Mouse (Mus musculus): Measurements from ENCODE around the gene Fam98a. TPM values are rescaled to one million over a fixed set of nuclear protein-coding genes. Genes with fewer than 3 reads are reported as not detected.

Fam98a gene
- polyA plus RNA-seq, 1 experiment from 2014 or later, result 11.6 TPM

DNA sequence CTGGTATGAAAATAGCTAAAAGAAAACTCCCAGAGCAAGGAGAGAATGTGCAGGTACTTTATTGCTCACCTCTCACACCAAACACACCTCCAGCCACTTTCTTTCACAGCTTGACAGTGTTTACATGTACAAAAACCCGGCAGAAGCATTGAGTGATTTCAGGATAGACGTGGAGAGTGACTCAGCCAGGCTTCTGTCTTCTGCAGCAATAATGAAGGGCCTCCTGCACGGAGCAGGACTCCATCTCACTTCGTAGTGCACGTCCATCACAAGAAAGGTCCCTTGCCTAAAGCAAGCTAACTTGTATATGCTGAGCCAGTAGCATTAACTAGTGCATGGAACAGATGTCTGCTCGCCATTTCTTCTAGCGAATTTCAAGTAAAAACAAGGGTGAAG lies 14.7 kb downstream of the Fam98a start:
- H3K36me3 ChIP-seq (ENCODE audit: insufficient read depth, low read length), result no peaks in the 10 kb centered on the region
- ATAC-seq (no peak), DNase-seq (ENCODE audit: low spot score) (no peak)
- no peak overlapping the region for H3K4me2 ChIP-seq (replicated peaks; ENCODE audit: low read depth, low read length)
- no peak for TF ChIP-seq CTCF (IDR thresholded peaks at IDR 0.05)
- no peak for TF ChIP-seq EP300 (IDR thresholded peaks at IDR 0.05)
- H3K4me3 ChIP-seq (ENCODE audit: low read depth, low read length), result no peak overlapping the region
- no peaks in the 10 kb centered on the region for H3K9me3 ChIP-seq (ENCODE audit: low read length)
- H3K27me3 ChIP-seq (replicated peaks; ENCODE audit: insufficient read depth, low read length), result no peaks in the 10 kb centered on the region
- no peak overlapping the region for H3K9ac ChIP-seq (replicated peaks; ENCODE audit: low read depth)
- H3K4me1 ChIP-seq (ENCODE audit: insufficient read depth, low read depth, low read length), result no peaks in the 10 kb centered on the region
- 73% methylated on average over 7 of the region's 7 CpGs for WGBS
- H3K27ac ChIP-seq (ENCODE audit: low read length), result no peak overlapping the region

DNA sequence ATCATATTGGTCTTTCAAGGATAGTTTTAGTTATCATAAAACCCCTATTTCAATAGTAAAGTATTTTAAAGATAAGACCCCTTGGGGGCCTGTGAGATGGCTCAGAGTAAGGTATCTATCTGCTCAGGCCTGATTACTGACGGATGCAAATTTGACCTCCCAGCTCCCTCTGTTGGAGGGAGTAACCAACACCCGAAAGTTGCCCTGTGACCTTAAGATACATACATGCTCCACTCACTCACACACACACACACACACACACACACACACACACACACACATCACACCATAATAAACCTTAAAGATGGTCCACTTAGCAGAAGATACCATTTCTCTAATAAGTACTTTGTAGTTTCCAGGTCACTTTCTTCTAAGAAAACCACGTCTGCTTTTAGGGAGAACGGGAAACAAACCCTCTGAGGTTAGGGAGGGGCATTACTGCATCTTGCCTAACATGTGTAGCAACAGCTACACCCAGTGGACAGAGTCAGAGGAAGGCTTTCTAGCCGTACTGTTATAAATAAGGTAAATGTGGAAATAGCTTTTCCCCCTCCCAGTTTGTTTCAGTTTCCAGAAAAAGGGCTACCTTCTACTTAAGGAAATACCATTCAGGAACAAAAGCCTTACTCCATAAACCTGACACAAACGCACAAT lies 15.2 kb downstream of the Fam98a start:
- no peaks in the 10 kb centered on the region for H3K9me3 ChIP-seq (ENCODE audit: low read length)
- ATAC-seq (peak; percentile 79), DNase-seq (ENCODE audit: low spot score) (peak; percentile 90)
- WGBS, result 35% methylated on average over 6 of the region's 6 CpGs
- no peak overlapping the region for H3K9ac ChIP-seq (replicated peaks; ENCODE audit: low read depth)
- TF ChIP-seq EP300 (IDR thresholded peaks at IDR 0.05) (no peak), CTCF (IDR thresholded peaks at IDR 0.05) (peak; percentile 88)
- H3K27ac ChIP-seq (ENCODE audit: low read length), result no peak overlapping the region
- H3K4me3 ChIP-seq (ENCODE audit: low read depth, low read length), result no peak overlapping the region
- H3K4me2 ChIP-seq (replicated peaks; ENCODE audit: low read depth, low read length), result no peak overlapping the region
- H3K4me1 ChIP-seq (ENCODE audit: insufficient read depth, low read depth, low read length), result no peaks in the 10 kb centered on the region
- no peaks in the 10 kb centered on the region for H3K27me3 ChIP-seq (replicated peaks; ENCODE audit: insufficient read depth, low read length)
- H3K36me3 ChIP-seq (ENCODE audit: insufficient read depth, low read length), result no peaks in the 10 kb centered on the region

DNA sequence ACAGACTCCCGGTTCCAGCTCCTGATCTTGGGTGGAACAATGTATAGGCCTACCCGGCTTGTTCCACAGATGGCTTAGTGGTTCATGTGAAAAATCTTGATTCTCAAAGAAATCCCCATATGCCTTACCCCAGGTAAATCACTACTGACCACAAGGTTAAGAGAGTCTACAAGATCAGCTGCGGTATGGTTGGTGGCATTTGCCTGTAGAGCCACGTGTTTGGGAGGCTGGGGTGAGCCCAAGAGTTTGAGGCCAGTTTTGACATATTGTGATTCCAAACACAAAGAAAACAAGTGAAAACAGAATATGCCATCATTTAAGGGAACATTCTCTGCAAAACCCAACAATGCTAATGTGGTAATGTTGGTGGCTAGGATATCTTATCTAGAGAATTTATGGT lies 16.1 kb downstream of the Fam98a start:
- TF ChIP-seq EP300 (IDR thresholded peaks at IDR 0.05), result no peak
- TF ChIP-seq CTCF (IDR thresholded peaks at IDR 0.05), result no peak
- no peak for DNase-seq (ENCODE audit: low spot score)
- no peaks in the 10 kb centered on the region for H3K4me1 ChIP-seq (ENCODE audit: insufficient read depth, low read depth, low read length)
- H3K4me2 ChIP-seq (replicated peaks; ENCODE audit: low read depth, low read length), result no peak overlapping the region
- H3K9me3 ChIP-seq (ENCODE audit: low read length), result no peaks in the 10 kb centered on the region
- no peak overlapping the region for H3K27ac ChIP-seq (ENCODE audit: low read length)
- no peaks in the 10 kb centered on the region for H3K27me3 ChIP-seq (replicated peaks; ENCODE audit: insufficient read depth, low read length)
- 88% methylated on average over 4 of the region's 4 CpGs for WGBS
- no peak overlapping the region for H3K4me3 ChIP-seq (ENCODE audit: low read depth, low read length)
- no peak overlapping the region for H3K9ac ChIP-seq (replicated peaks; ENCODE audit: low read depth)
- no peak for ATAC-seq
- H3K36me3 ChIP-seq (ENCODE audit: insufficient read depth, low read length), result no peaks in the 10 kb centered on the region

DNA sequence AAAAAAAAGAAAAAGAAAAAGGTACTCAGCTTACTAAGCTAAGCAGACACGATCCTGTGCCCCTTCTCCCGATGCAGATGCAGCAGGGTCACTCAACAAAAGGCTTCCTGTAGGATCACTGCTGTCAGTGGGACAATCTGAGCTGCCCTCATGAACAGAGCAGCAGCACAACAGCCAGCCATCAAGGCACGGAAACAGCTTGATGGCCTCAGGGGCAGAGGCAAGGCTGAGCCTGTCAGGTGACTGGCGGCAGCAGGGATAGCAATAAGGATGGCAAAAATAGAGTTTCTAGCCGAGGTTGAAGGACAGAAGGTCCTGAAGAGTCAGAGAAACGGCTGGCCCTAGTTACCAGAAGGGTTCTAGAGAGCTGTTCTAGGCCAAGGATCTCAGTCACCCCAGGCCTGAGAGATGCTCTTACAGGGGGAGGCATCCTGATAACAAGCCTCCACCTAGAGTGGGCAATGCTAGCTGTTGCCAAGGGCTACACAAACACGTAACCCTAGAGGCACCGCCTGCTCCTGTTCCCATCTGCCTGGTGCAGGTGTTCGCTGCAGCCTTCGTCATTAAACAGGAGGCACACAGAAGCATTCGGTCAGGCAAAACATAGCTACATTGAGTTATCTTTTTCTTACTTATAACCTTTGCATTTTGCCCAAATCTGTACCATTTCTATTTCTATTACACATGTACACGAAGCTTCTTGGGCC lies 17.3 kb downstream of the Fam98a start:
- no peak for ATAC-seq
- Histone ChIP-seq H3K4me1 (ENCODE audit: insufficient read depth, low read depth, low read length) (no peaks in the 10 kb centered on the region), H3K9me3 (ENCODE audit: low read length) (no peaks in the 10 kb centered on the region), H3K4me3 (ENCODE audit: low read depth, low read length) (no peak overlapping the region), H3K4me2 (replicated peaks; ENCODE audit: low read depth, low read length) (no peak overlapping the region), H3K27ac (ENCODE audit: low read length) (no peak overlapping the region), H3K9ac (replicated peaks; ENCODE audit: low read depth) (no peak overlapping the region), H3K27me3 (replicated peaks; ENCODE audit: insufficient read depth, low read length) (no peaks in the 10 kb centered on the region), H3K36me3 (ENCODE audit: insufficient read depth, low read length) (no peaks in the 10 kb centered on the region)
- WGBS, result 63% methylated on average over 12 of the region's 12 CpGs
- TF ChIP-seq EP300 (IDR thresholded peaks at IDR 0.05), result no peak
- no peak for TF ChIP-seq CTCF (IDR thresholded peaks at IDR 0.05)
- DNase-seq (ENCODE audit: low spot score), result no peak

DNA sequence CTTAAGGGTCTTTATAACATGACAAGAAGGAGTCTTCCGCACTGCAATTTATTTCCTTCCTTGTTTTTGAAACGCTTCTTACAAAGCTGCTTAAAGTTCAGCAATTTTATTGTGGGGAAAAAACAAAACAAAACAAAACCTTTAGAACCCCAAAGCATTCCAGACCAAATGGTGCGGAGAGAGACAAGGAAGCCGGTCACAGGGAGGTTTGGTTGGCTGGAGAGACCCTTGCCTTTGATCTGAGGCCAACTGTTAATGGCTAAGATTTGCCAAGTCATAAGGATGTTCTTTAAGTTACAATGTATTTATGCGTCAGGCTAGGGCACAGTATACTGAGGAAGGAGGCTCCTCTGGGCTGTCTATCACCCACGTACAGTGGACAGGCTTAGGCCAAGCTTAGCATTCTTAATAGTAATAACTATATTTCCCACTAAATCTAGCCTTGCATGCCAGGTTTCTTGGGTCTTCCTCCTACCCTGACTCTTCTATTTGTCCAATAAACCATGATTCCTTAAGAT lies 19.2 kb downstream of the Fam98a start:
- no peak for ATAC-seq
- Histone ChIP-seq H3K4me2 (replicated peaks; ENCODE audit: low read depth, low read length) (no peak overlapping the region), H3K27me3 (replicated peaks; ENCODE audit: insufficient read depth, low read length) (no peaks in the 10 kb centered on the region), H3K9ac (replicated peaks; ENCODE audit: low read depth) (no peak overlapping the region), H3K4me3 (ENCODE audit: low read depth, low read length) (no peak overlapping the region), H3K4me1 (ENCODE audit: insufficient read depth, low read depth, low read length) (no peaks in the 10 kb centered on the region), H3K27ac (ENCODE audit: low read length) (no peak overlapping the region), H3K9me3 (ENCODE audit: low read length) (no peaks in the 10 kb centered on the region), H3K36me3 (ENCODE audit: insufficient read depth, low read length) (no peaks in the 10 kb centered on the region)
- WGBS, result 66% methylated on average over 6 of the region's 6 CpGs
- no peak for TF ChIP-seq CTCF (IDR thresholded peaks at IDR 0.05)
- no peak for DNase-seq (ENCODE audit: low spot score)

DNA sequence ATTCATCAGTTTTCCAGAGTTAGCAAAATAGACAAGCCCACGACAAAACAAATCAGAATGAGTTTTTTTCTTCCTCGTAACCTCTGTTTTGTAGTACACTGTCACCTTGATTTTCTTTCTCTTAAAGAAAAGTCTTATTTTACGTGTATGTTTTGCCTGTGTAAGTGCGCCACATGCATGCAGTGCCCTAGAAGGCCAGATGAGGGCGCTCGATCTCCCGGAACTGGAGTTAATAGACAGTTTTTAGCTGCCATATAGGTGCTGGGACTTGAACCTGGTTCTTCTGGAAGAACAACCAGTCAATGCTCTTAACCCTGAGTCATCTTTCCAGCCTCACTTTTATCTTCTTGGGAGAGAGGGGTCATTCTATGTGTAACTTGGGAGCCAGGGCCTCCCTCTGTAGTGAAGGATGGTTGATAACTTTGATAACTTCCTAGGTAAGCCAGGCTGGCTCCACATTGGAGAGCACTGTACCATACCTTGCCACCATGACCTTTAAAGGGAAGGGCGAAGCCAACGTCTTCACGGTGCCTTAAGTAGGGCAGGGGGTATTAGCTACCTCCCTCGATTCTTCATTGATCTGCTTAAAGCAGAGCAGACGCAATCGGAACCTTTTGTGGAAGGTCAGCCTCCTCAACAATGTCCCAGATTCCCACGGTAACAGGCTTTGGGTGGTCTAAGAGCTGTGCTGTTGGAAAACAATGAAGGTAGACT lies 22.4 kb downstream of the Fam98a start:
- H3K27me3 ChIP-seq (replicated peaks; ENCODE audit: insufficient read depth, low read length), result no peaks in the 10 kb centered on the region
- TF ChIP-seq CTCF (IDR thresholded peaks at IDR 0.05) (peak; percentile 27; the same call in 1 of the 2 replicates), EP300 (IDR thresholded peaks at IDR 0.05) (no peak)
- no peak overlapping the region for H3K9ac ChIP-seq (replicated peaks; ENCODE audit: low read depth)
- DNase-seq (ENCODE audit: low spot score), result no peak
- no peak overlapping the region for H3K4me2 ChIP-seq (replicated peaks; ENCODE audit: low read depth, low read length)
- no peaks in the 10 kb centered on the region for H3K4me1 ChIP-seq (ENCODE audit: insufficient read depth, low read depth, low read length)
- 95% methylated on average over 14 of the region's 14 CpGs for WGBS
- no peak for ATAC-seq
- no peak overlapping the region for H3K27ac ChIP-seq (ENCODE audit: low read length)
- no peaks in the 10 kb centered on the region for H3K36me3 ChIP-seq (ENCODE audit: insufficient read depth, low read length)
- no peak overlapping the region for H3K4me3 ChIP-seq (ENCODE audit: low read depth, low read length)
- H3K9me3 ChIP-seq (ENCODE audit: low read length), result no peaks in the 10 kb centered on the region
